Mouse (Mus musculus) R1 (cell line): ENCODE data around the gene BC004004.
"Not testable (repeated sequence)": the region's sequence is repeated elsewhere in the genome, so short reads cannot be mapped to it uniquely, and the experiment has no call there.

ENCODE experiments used
- DNase-seq: peaks from one replicate; pipeline ENCODE4 v3.0.0-alpha.2; 2018; ENCODE audit warnings: low read depth, low spot score

The BC004004 gene

DNA sequence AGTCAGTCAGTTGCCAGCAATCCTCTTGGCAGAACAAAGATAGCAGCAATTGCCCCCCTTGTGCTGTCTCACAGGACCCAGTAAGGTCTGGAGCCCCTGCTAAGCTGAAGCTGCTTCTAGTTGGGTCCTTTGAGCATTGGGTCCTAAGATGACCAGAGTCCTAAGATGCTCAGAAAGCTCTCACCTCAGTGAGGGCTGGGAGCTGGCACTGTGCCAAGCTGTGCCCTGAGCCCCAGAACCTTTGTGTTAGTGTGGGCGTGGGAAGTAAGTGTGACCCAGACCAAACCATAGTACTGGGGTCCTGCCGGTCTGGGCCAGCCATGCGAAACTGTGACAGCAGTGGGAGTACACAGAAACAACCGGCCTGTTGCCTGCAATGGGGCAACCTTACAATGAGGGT is 30.7 kb downstream of the BC004004 start:
- DNase-seq = no peak

DNA sequence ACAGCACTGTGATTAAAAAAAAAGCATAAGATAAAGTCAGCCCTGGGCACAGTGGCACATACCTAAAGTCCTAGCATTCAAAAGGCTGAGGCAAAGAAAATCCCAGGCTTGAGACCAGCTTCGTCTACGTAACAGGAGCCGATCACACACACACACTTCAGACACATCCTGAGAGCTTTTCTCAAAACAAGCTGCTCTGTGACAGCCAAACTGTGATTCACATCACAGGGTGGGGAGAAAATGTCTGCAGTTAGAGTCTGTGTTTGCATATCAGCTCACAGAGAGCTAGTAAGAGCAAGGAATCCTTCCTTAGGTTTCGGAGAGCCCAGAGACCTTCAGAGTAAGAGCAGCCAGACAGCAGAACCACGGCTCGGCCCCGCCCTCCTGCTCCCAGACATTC is 32.3 kb downstream of the BC004004 start:
- no peak for DNase-seq

DNA sequence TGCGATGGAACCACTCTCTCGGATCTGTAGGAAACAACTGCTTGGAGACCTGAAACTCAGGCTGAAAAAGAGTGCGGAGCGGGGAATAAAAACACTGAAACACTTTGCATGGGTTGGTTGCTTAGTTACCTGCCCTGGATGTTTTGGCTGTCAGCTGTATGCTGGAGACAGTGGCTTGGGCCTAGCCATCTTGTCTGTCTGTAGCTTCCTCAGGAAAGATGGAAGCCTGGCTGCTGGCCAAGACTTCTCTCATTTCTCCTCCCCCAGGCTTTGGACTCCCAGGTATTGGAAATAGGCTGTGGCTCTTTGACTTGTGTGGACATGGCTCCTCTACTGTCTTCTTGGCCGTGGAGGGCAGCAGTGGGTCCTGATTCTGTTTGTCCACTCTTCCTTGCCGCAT is 32.8 kb downstream of the BC004004 start:
- DNase-seq = no peak

DNA sequence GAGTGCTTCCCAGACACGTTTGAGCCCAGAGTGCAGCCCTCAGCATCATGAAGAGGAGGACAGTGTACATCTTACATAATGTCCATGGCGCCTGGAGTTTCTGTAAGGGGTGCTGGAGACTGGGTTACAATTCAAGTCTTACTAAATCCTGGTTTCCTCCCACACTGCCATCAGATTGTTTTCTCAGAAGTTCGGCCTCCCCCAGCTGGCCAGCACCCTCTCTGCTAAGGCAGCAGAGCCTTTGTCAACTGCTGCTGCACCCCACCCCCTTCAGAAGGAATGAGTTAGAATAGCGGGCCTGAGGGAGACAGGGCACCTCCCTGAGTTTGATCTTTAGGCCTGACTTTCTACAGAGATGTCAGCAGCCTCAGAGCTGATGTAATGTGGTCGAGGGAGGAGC is 33.6 kb downstream of the BC004004 start:
- no peak for DNase-seq

- DNase-seq = peak; percentile 51
These were observed 34.5 kb downstream of the BC004004 start for GRCm38 (mm10) chr17:29303087-29303486.

DNA sequence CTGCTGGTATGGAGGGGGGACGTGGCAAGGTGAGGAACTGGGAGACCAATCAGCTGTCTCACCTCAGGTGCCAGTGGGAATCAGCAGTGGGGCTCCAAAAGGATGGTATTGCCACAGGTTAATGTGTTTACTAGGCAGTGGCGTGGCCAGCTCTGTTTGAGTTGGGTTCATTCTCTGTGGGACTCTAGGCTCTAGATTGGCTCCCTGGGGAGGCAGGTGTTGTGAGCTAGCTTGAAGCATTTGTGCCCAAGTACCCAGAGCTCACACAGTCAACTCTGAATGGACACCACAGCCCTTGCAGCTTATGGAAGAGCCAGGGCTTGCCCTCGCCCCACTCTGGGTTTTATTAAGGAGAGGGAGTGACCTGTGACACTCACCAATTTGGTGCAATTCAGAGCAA is 35.3 kb downstream of the BC004004 start:
- no peak for DNase-seq

- DNase-seq = peak; percentile 36
These were observed 35.9 kb downstream of the BC004004 start for GRCm38 (mm10) chr17:29304376-29305057.

DNA sequence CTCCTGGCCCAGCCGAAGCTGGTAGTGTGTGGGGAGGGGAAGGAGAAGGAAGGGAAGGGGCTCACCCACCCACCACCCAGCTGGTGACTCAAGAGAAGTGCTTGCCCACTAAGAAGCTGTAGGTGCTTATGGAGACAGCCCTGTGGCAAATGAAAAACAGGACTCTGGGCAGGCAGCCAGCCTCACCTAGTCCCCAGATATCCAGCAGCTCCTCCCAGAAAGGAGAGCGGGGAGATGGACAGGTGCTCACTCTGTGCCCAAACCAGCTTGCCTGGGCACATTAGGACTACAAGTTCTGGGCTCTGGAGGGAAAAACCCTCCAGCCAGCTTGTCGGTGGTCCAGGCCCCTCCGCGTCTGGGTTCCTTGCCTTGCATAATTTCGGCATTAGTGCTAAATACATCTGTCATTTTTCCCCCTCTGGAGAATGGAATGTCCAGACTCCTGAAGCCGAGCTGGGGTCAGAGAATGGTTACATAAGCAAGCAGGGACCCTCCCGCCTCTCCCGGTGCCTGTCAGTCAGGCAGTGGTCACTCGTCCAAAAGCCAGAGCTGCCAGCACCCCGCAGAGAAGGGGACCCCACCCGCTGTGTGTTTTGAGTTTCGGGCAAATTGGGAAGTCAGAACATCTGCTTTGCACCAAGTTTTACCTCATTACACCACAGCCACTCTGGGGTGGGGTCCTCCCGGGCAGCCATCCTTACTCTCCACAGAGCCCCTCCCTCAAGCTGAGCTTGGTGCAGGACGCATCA is 36.6 kb downstream of the BC004004 start:
- no peak for DNase-seq

GRCm38 (mm10) chr17:29305871-29306270 is 37.3 kb downstream of the BC004004 start:
- no peak for DNase-seq

- DNase-seq = no peak
These were observed 41.6 kb downstream of the BC004004 start for GRCm38 (mm10) chr17:29310056-29310623.

DNA sequence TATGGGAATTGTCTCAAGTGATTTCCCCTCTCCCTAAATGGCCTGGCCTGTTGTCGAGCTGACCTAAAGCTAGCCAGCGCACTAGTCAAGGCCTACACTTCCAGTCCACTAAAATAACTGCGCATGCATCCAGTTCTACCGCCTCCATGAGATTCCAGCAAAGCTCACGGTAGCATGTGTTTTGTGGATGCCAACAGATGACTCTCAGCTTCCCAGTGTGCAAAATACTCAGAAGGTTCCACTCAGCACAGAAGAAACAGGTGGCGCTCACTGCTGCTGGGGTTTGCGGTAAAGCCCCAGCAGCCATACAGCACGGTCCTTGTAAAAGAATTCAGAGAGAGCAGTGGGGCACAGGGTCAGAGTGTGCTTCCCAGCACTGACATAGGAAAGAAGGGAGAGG is 43.0 kb downstream of the BC004004 start:
- no peak for DNase-seq

GRCm38 (mm10) chr17:29312082-29312481 is 43.5 kb downstream of the BC004004 start:
- DNase-seq = no peak

- DNase-seq = peak; percentile 85
These were observed 44.7 kb downstream of the BC004004 start for GRCm38 (mm10) chr17:29313300-29313699.

GRCm38 (mm10) chr17:29315672-29316465 is 47.3 kb downstream of the BC004004 start:
- DNase-seq = no peak

- DNase-seq = no peak
These were observed 48.3 kb downstream of the BC004004 start for GRCm38 (mm10) chr17:29316891-29317290.

DNA sequence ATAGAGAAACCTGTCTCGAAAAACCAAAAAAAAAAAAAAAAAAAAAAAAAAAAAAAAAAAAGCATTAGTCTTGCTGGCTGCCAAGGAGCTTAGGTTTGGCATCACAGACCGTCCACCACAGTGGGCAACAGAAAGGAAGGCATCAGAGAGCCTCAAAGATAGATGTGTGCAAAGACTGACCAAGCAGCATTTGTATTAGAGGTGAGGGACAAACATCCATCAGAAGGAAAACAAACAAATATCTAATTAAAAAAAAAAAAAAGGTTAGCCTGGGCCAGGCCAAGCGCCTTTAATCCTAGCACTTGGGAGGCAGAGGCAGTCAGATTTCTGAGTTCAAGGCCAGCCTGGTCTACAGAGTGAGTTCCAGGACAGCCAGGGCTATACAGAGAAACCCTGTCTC is 48.8 kb downstream of the BC004004 start, which contains the start of gene Pi16:
Pi16 (plus strand) TSS at position 301 of the 400 bp plus-strand sequence.
- DNase-seq = not testable (repeated sequence)

- DNase-seq = no peak
These were observed 50.2 kb downstream of the BC004004 start for GRCm38 (mm10) chr17:29318731-29319250.

- no peak for DNase-seq
These were observed 50.9 kb downstream of the BC004004 start for GRCm38 (mm10) chr17:29319476-29319875.

GRCm38 (mm10) chr17:29319881-29320639 is 51.5 kb downstream of the BC004004 start:
- DNase-seq = peak; percentile 53

DNA sequence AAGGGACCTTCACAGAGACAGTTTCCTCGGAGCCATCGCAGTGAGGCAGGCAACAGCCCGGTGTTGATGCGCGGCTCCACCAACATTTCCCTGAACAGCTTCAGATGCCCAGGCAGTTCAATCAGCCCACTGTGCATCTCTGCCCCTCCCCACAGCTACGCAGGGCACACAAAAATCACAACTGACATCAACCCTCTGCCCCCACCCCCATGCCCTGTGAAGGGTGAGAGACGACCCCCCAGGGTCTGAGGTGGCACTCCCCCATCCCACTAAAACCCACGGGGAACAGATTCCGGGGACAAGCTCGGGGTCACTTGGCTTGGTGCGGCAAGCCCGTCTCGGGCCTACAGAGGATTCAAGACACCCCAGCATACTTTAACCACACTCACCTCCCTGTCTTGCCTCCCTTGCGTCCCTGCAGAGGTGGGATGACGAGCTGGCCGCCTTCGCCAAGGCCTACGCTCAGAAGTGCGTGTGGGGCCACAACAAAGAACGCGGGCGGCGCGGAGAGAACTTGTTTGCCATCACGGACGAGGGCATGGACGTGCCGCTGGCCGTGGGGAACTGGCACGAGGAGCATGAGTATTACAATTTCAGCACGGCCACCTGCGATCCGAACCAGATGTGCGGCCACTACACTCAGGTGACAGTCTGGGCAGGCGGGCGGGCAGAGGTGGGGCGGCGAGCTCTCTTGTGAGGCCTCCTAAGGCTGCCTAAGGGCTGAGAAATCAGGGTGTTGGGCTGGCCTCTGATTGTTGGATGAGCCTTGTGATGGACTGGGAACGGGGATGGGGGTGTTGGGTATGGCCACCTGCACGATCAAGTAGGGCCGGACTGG is 53.4 kb downstream of the BC004004 start:
- peak; percentile 37 for DNase-seq
